Mouse (Mus musculus) layer of hippocampus, postnatal 10 days (tissue): ENCODE measurements around the gene Qrfpr. TPM values are rescaled to one million over a fixed set of nuclear protein-coding genes. Genes with fewer than 3 reads are reported as not detected.

Experiments used
- DNase-seq, 2 experiments: peaks; one replicate each; pipeline ENCODE4 v3.0.0; 2021; ENCODE audit warnings: low spot score in 2 of 2
- long read RNA-seq: library from polyadenylated mRNA; stranded (forward); transcript quantifications from one replicate; pipeline ENCODE4 v2.0.0, GENCODE M21; 2023
- total RNA-seq, 2 experiments: library from RNA; stranded (reverse); gene quantifications; 2 replicates each; pipeline ENCODE4 v1.2.3; 2021

Qrfpr gene
- total RNA-seq, result under 1 TPM; 0.47 to 0.98 TPM
- long read RNA-seq, partial matches to known transcripts, result 0 of 2 reads
- long read RNA-seq, other reads (novel, unspliced or antisense), result 0 of 2 reads

GRCm38 (mm10) chr3:36221743-36222682 lies at the start of gene Qrfpr:
Qrfpr (minus strand) TSS chr3:36222313.
- peak; percentile 9 to 26 for DNase-seq

GRCm38 (mm10) chr3:36263873-36264272 lies 41.8 kb upstream of the Qrfpr start:
- DNase-seq, result no peak

GRCm38 (mm10) chr3:36263265-36263664 lies 41.2 kb upstream of the Qrfpr start:
- no peak for DNase-seq

GRCm38 (mm10) chr3:36250585-36250984 lies 28.5 kb upstream of the Qrfpr start:
- no peak for DNase-seq

- no peak for DNase-seq
These were observed 26.3 kb upstream of the Qrfpr start for GRCm38 (mm10) chr3:36248446-36248845.

- no peak for DNase-seq
These were observed 7.8 kb upstream of the Qrfpr start for GRCm38 (mm10) chr3:36229941-36230340.

GRCm38 (mm10) chr3:36227246-36227645 lies 5.1 kb upstream of the Qrfpr start:
- DNase-seq, result no peak

- no peak for DNase-seq
These were observed 1.2 kb upstream of the Qrfpr start for GRCm38 (mm10) chr3:36223361-36223760.

- DNase-seq, result no peak
These were observed 9.4 kb downstream of the Qrfpr start for GRCm38 (mm10) chr3:36212758-36213157.

- peak in 1 of 2 experiments; percentile 15 for DNase-seq
These were observed 11.2 kb downstream of the Qrfpr start for GRCm38 (mm10) chr3:36210939-36211338.

GRCm38 (mm10) chr3:36209776-36210555 lies 12.1 kb downstream of the Qrfpr start:
- peak; percentile 51 to 64 for DNase-seq

- no peak for DNase-seq
These were observed 14.4 kb downstream of the Qrfpr start for GRCm38 (mm10) chr3:36207520-36208264.

- DNase-seq, result no peak
These were observed 19.2 kb downstream of the Qrfpr start for GRCm38 (mm10) chr3:36202932-36203331.

- no peak for DNase-seq
These were observed 21.0 kb downstream of the Qrfpr start for GRCm38 (mm10) chr3:36201098-36201497.

GRCm38 (mm10) chr3:36189243-36189642 lies 32.9 kb downstream of the Qrfpr start:
- no peak for DNase-seq

GRCm38 (mm10) chr3:36186510-36186909 lies 35.6 kb downstream of the Qrfpr start:
- no peak for DNase-seq

GRCm38 (mm10) chr3:36181519-36181918 lies 40.6 kb downstream of the Qrfpr start:
- DNase-seq, result peak; percentile 68 to 75

GRCm38 (mm10) chr3:36173761-36174160 lies 48.4 kb downstream of the Qrfpr start:
- DNase-seq, result no peak

- DNase-seq, result no peak
These were observed 50.8 kb downstream of the Qrfpr start for GRCm38 (mm10) chr3:36171348-36171747.

GRCm38 (mm10) chr3:36170670-36171210 lies 51.4 kb downstream of the Qrfpr start:
- no peak for DNase-seq

- DNase-seq, result no peak
These were observed 66.8 kb downstream of the Qrfpr start for GRCm38 (mm10) chr3:36155268-36155667.
